Comparison of ENCODE assay signal across 13 mouse cellular contexts in the genomic region with DNA sequence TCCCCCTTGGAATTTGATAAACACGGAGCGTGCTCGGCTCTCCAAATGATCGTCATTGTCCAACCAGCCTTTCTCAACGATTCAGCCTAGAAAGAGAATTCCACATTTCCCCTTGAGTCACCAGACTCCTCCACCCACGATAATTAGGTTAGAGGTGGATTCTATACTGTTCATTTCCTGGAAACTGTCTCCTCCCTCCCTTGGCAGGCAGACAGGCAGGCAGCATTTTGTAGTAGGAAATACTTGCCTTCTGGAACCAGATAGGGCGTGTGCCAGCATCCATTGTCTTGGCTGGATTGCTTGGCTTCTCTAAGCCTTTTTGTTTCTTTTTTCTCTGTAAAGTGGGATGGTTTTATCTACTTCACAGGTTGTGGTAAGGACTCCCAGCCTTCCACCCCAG. TPM values are rescaled to one million over a fixed set of nuclear protein-coding genes. Genes with fewer than 3 reads are reported as not detected.
DNase-seq lines count a peak whose midpoint lies in the region; ATAC-seq and TF ChIP-seq lines count a peak whose summit lies in the region.
"Had no signal": no experiment of that assay in that cellular context is flagged by ENCODE, and none has a peak within 500 bp of the region (broad histone marks: within the 10 kb centered on the region; RNA-seq: fewer than 3 reads in every experiment).

No protein-coding gene starts in this region.

- H3K9me3 ChIP-seq in liver, postnatal 0 days (ENCODE audit: low read length), result no peaks in the 10 kb centered on the region
- no peaks in the 10 kb centered on the region for H3K9me3 ChIP-seq in forebrain, embryonic 10.5 days
- H3K9me3 ChIP-seq: limb, embryonic 12.5 days had no signal

- H3K9ac ChIP-seq in liver, postnatal 0 days (replicated peaks), result no peak overlapping the region
- H3K9ac ChIP-seq: limb, embryonic 12.5 days had no signal

- H3K36me3 ChIP-seq in liver, postnatal 0 days (replicated peaks; ENCODE audit: insufficient read depth, low read length), result peaks cover 2% of the 10 kb centered on the region
- peaks cover 1% of the 10 kb centered on the region; the same call in 1 of the 2 replicates for H3K36me3 ChIP-seq in small intestine, adult 2 months (ENCODE audit: control insufficient read depth, insufficient read depth, low read length)
- H3K36me3 ChIP-seq in forebrain, embryonic 10.5 days (replicated peaks), result peaks cover 4% of the 10 kb centered on the region
- H3K36me3 ChIP-seq: limb, embryonic 12.5 days had no signal

- TF ChIP-seq POLR2A in embryonic fibroblast, embryonic 13.5 days (IDR thresholded peaks at IDR 0.05; ENCODE audit: low read depth, low read length), result no peak
- TF ChIP-seq POLR2A in small intestine, adult 2 months (IDR thresholded peaks at IDR 0.05; ENCODE audit: low read depth, low read length), result no peak
- no peak for TF ChIP-seq POLR2A in cerebellum, adult 2 months (IDR thresholded peaks at IDR 0.05; ENCODE audit: borderline replicate concordance, insufficient read depth, low read length)

- no peak for ATAC-seq in liver, postnatal 0 days
- ATAC-seq: forebrain, embryonic 14.5 days; Patski had no signal

- WGBS in liver, postnatal 0 days (ENCODE audit: insufficient replicate concordance), result 54% methylated on average over 7 of the region's 7 CpGs
- WGBS in small intestine, adult 2 months, result 20% methylated on average over 7 of the region's 7 CpGs
- 82% methylated on average over 7 of the region's 7 CpGs for WGBS in forebrain, embryonic 10.5 days
- 54% methylated on average over 7 of the region's 7 CpGs for WGBS in cerebellum, adult 2 months

- TF ChIP-seq CTCF in liver, postnatal 0 days (IDR thresholded peaks at IDR 0.05; ENCODE audit: low read depth), result no peak
- TF ChIP-seq CTCF in embryonic fibroblast, embryonic 13.5 days (IDR thresholded peaks at IDR 0.05; ENCODE audit: borderline replicate concordance, insufficient read depth, low read length), result no peak
- no peak for TF ChIP-seq CTCF in small intestine, adult 2 months (IDR thresholded peaks at IDR 0.05; ENCODE audit: extremely low read depth, insufficient read length, insufficient replicate concordance, low read depth, low read length)
- TF ChIP-seq CTCF in cerebellum, adult 2 months (IDR thresholded peaks at IDR 0.05; ENCODE audit: borderline replicate concordance, insufficient read depth, low read depth, low read length), result no peak

- H3K27ac ChIP-seq in liver, postnatal 0 days (ENCODE audit: low read depth), result peak overlapping the region; percentile 1; the same call in 1 of the 2 replicates
- H3K27ac ChIP-seq in embryonic fibroblast, embryonic 13.5 days (ENCODE audit: insufficient read depth, low read length), result peak overlapping the region; percentile 79
- peak overlapping the region; percentile 64 for H3K27ac ChIP-seq in small intestine, adult 2 months (ENCODE audit: insufficient read depth, low read depth, low read length)
- no peak overlapping the region for H3K27ac ChIP-seq in forebrain, embryonic 10.5 days
- no peak overlapping the region for H3K27ac ChIP-seq in cerebellum, adult 2 months (ENCODE audit: insufficient read depth, low read length)
- H3K27ac ChIP-seq: limb, embryonic 12.5 days had no signal

- no peak for DNase-seq in liver, postnatal 0 days
- no peak for DNase-seq in liver
- peak; percentile 44 for DNase-seq in kidney, postnatal 14 days
- DNase-seq in left cerebral cortex, postnatal 25 days (ENCODE audit: low spot score in 2 of 2), result no peak
- DNase-seq in forebrain, embryonic 10.5 days (ENCODE audit: extremely low spot score, low spot score), result no peak
- DNase-seq in cerebellum, adult 2 months, result no peak
- DNase-seq: cerebellum, postnatal 10 days; thymus, postnatal 36 days had no signal

- H3K4me2 ChIP-seq in liver, postnatal 0 days (ENCODE audit: low read depth, low read length), result no peak overlapping the region
- H3K4me2 ChIP-seq: limb, embryonic 12.5 days had no signal

- no peaks in the 10 kb centered on the region for H3K27me3 ChIP-seq in liver, postnatal 0 days (ENCODE audit: insufficient read depth, low read length)
- no peaks in the 10 kb centered on the region for H3K27me3 ChIP-seq in small intestine, adult 2 months (ENCODE audit: control insufficient read depth, insufficient read depth, low read length)
- H3K27me3 ChIP-seq in forebrain, embryonic 10.5 days (ENCODE audit: poor library complexity, severe bottlenecking), result peaks cover 38% of the 10 kb centered on the region
- H3K27me3 ChIP-seq in cerebellum, adult 2 months (ENCODE audit: control insufficient read depth, insufficient read depth, low read length), result no peaks in the 10 kb centered on the region
- H3K27me3 ChIP-seq: Patski had no signal

- peaks cover 22% of the 10 kb centered on the region for H3K4me1 ChIP-seq in liver, postnatal 0 days (ENCODE audit: insufficient read depth)
- peaks cover 7% of the 10 kb centered on the region for H3K4me1 ChIP-seq in embryonic fibroblast, embryonic 13.5 days (ENCODE audit: control insufficient read depth, insufficient read depth, low read length)
- H3K4me1 ChIP-seq in small intestine, adult 2 months (ENCODE audit: control insufficient read depth, insufficient read depth, insufficient read length, low read length), result peaks cover 13% of the 10 kb centered on the region
- peaks cover 23% of the 10 kb centered on the region for H3K4me1 ChIP-seq in forebrain, embryonic 10.5 days
- H3K4me1 ChIP-seq in cerebellum, adult 2 months (ENCODE audit: control insufficient read depth, insufficient read depth, low read length), result no peaks in the 10 kb centered on the region; the same call in 1 of the 2 replicates

- TF ChIP-seq EP300 in liver, postnatal 0 days (IDR thresholded peaks at IDR 0.05; ENCODE audit: low read depth), result no peak

- no peak overlapping the region for H3K4me3 ChIP-seq in liver, postnatal 0 days (ENCODE audit: low read depth, low read length)
- H3K4me3 ChIP-seq in embryonic fibroblast, embryonic 13.5 days (ENCODE audit: insufficient read depth, low read length), result no peak overlapping the region
- H3K4me3 ChIP-seq in small intestine, adult 2 months (ENCODE audit: low read depth, low read length), result no peak overlapping the region
- H3K4me3 ChIP-seq in forebrain, embryonic 10.5 days, result no peak overlapping the region
- no peak overlapping the region for H3K4me3 ChIP-seq in cerebellum, adult 2 months (replicated peaks; ENCODE audit: insufficient read depth, low read depth, low read length)
- H3K4me3 ChIP-seq: limb, embryonic 12.5 days had no signal

- intact Hi-C loops in left cerebral cortex, postnatal 25 days (cut with DNase I), result no loop called here

RNA-seq across cellular contexts. Expression of gene Trim25, which starts 2.7 kb away (rescaled TPM):
- 20.4 and 20.6 TPM in 2 replicates for polyA plus RNA-seq in liver, postnatal 0 days (2015; fragmentation: Nextera tagmentation; extraction: Ambion mirVana)
- polyA plus RNA-seq in embryonic fibroblast, embryonic 13.5 days (2011; ENCODE audit: insufficient read length, low read depth, missing spikeins), result 33.7 and 34.2 TPM in 2 replicates
- polyA plus RNA-seq in small intestine, adult 2 months (2012; rRNA removed), result 57.2 and 129 TPM in 2 replicates
- 1 to 10 TPM; 3.3 to 3.8 TPM for total RNA-seq in left cerebral cortex, postnatal 25 days (2021)
- 2.1 and 2.5 TPM in 2 replicates for polyA plus RNA-seq in forebrain, embryonic 10.5 days (2016; fragmentation: Nextera tagmentation; extraction: Ambion mirVana)
- polyA plus RNA-seq in cerebellum, adult 2 months (2012; rRNA removed), result 2.4 and 2.5 TPM in 2 replicates

RNA-seq across cellular contexts. Expression of gene Coil, which starts 26.4 kb away (rescaled TPM):
- polyA plus RNA-seq in liver, postnatal 0 days (2015; fragmentation: Nextera tagmentation; extraction: Ambion mirVana), result 2.6 and 2.7 TPM in 2 replicates
- polyA plus RNA-seq in embryonic fibroblast, embryonic 13.5 days (2011; ENCODE audit: insufficient read length, low read depth, missing spikeins), result 8.5 and 8.9 TPM in 2 replicates
- polyA plus RNA-seq in small intestine, adult 2 months (2012; rRNA removed), result 1.1 and 1.4 TPM in 2 replicates
- 10 to 100 TPM; 21.9 to 22.7 TPM for total RNA-seq in left cerebral cortex, postnatal 25 days (2021)
- polyA plus RNA-seq in forebrain, embryonic 10.5 days (2016; fragmentation: Nextera tagmentation; extraction: Ambion mirVana), result 29.4 TPM in 2 replicates
- 22.3 and 23.5 TPM in 2 replicates for polyA plus RNA-seq in cerebellum, adult 2 months (2012; rRNA removed)

RNA-seq across cellular contexts. Expression of gene Elobl, which starts 29.7 kb away (rescaled TPM):
- not detected in 2 replicates for polyA plus RNA-seq in liver, postnatal 0 days (2015; fragmentation: Nextera tagmentation; extraction: Ambion mirVana)
- polyA plus RNA-seq in embryonic fibroblast, embryonic 13.5 days (2011; ENCODE audit: insufficient read length, low read depth, missing spikeins), result 1.4 TPM in 1 of 2 replicates, not detected in the other
- 0.37 TPM in 1 of 2 replicates, not detected in the other for polyA plus RNA-seq in small intestine, adult 2 months (2012; rRNA removed)
- not detected for total RNA-seq in left cerebral cortex, postnatal 25 days (2021)
- polyA plus RNA-seq in forebrain, embryonic 10.5 days (2016; fragmentation: Nextera tagmentation; extraction: Ambion mirVana), result not detected in 2 replicates
- not detected in 2 replicates for polyA plus RNA-seq in cerebellum, adult 2 months (2012; rRNA removed)
- polyA plus RNA-seq: forebrain, embryonic 14.5 days; limb, embryonic 12.5 days had no signal

RNA-seq across cellular contexts. Expression of gene Scpep1, which starts 41.2 kb away (rescaled TPM):
- 35.3 and 38.9 TPM in 2 replicates for polyA plus RNA-seq in liver, postnatal 0 days (2015; fragmentation: Nextera tagmentation; extraction: Ambion mirVana)
- 380 and 384 TPM in 2 replicates for polyA plus RNA-seq in embryonic fibroblast, embryonic 13.5 days (2011; ENCODE audit: insufficient read length, low read depth, missing spikeins)
- polyA plus RNA-seq in small intestine, adult 2 months (2012; rRNA removed), result 4.7 and 31.1 TPM in 2 replicates
- 10 to 100 TPM; 19.0 to 20.7 TPM for total RNA-seq in left cerebral cortex, postnatal 25 days (2021)
- 72.7 and 76.2 TPM in 2 replicates for polyA plus RNA-seq in forebrain, embryonic 10.5 days (2016; fragmentation: Nextera tagmentation; extraction: Ambion mirVana)
- polyA plus RNA-seq in cerebellum, adult 2 months (2012; rRNA removed), result 17.5 and 18.6 TPM in 2 replicates

Comparison
In these comparisons a context has a peak if more than half of its experiments do, and no peak if none do; other contexts are left out.
1. H3K27ac ChIP-seq: peak in liver, postnatal 0 days (single experiment), embryonic fibroblast, embryonic 13.5 days (single experiment) and small intestine, adult 2 months (single experiment); none in forebrain, embryonic 10.5 days (single experiment) and cerebellum, adult 2 months (single experiment).